Mouse (Mus musculus) limb, embryonic 10.5 days (tissue): ENCODE results near the gene Ankrd33b. TPM values are rescaled to one million over a fixed set of nuclear protein-coding genes. Genes with fewer than 3 reads are reported as not detected.

Experiments used
- DNase-seq: peaks from one replicate; pipeline ENCODE4 v3.0.0-alpha.2; 2017; ENCODE audit warnings: low spot score
- H3K27ac ChIP-seq: fragments of 300-500 bp; sonication (generic); 2 replicates; pipeline ENCODE4 v1.5.1; 2016; ENCODE audit warnings: mild to moderate bottlenecking
- H3K27me3 ChIP-seq: fragments of 300-500 bp; sonication (generic); 2 replicates; pipeline ENCODE4 v1.6.1; 2016; ENCODE audit warnings: low read depth, mild to moderate bottlenecking; ENCODE audit not compliant: poor library complexity, severe bottlenecking
- H3K36me3 ChIP-seq: fragments of 300-500 bp; sonication (generic); 2 replicates; pipeline ENCODE4 v1.6.1; 2016; ENCODE audit warnings: mild to moderate bottlenecking, moderate library complexity
- H3K4me1 ChIP-seq: fragments of 300-500 bp; sonication (generic); 2 replicates; pipeline ENCODE4 v1.6.1; 2016
- H3K4me3 ChIP-seq: fragments of 300-500 bp; sonication (generic); 2 replicates; pipeline ENCODE4 v1.5.1; 2016; ENCODE audit warnings: mild to moderate bottlenecking, moderate library complexity
- H3K9me3 ChIP-seq: fragments of 300-500 bp; sonication (generic); replicated peaks from 2 replicates; pipeline ENCODE4 v1.6.1; 2016; ENCODE audit warnings: mild to moderate bottlenecking
- WGBS: fragments of 180-500 bp; shearing (Covaris S2); methylation state at CpG from one replicate; pipeline ENCODE4 v1.1.7; 2016; 5-methylcytosine and 5-hydroxymethylcytosine counted together
- polyA plus RNA-seq: library from polyadenylated mRNA; unstranded; fragments of >200 nt; fragmentation: Nextera tagmentation; extraction: Ambion mirVana; gene quantifications from 2 replicates; pipeline ENCODE4 v1.2.1, GENCODE M21; 2016

Gene Ankrd33b
- polyA plus RNA-seq, 1 experiment from 2014 or later: 0.39 TPM

DNA sequence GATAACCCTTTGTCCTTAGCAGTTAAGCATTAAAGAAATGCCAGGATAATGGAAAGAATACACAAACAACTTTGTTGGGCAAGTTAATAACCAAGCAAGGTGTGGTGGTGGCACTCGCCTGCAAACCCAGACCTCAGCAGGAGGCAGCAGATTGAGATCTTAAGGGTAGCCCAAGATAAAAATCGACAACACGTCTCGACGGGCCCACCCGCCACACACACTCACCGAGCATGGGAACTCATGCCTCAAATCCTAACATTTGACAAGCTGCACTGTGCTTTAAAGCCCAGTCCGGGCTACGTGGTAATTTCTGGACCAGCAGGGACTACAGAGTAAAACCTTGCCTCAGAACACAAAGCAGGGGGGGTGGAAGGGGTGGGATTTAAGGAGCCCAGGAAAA, 22.2 kb downstream of the Ankrd33b start:
- Histone ChIP-seq H3K36me3 (no peaks in the 10 kb centered on the region), H3K27me3 (no peaks in the 10 kb centered on the region), H3K9me3 (no peaks in the 10 kb centered on the region), H3K4me3 (no peak overlapping the region), H3K27ac (no peak overlapping the region), H3K4me1 (no peaks in the 10 kb centered on the region)
- no peak for DNase-seq
- WGBS: 82% methylated on average over 9 of the region's 9 CpGs

DNA sequence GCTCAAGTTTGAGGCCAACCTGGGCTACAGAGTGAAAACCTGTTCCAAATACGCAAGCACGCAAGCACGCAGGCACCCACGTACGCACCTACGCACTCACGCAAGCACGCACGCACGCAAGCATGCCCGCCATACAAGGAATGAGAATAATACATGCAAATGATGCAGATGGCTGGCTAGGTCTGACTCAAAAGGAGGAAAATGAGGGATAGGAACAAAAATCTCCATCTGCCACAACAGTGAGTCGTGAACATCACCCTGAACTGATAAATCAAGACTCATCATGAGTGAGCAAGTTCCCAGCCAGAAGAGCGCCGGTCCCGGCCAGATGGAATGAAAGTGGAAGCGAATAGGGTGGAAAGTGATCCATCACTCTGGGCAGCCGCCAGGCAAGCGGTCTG, 22.7 kb downstream of the Ankrd33b start:
- no peaks in the 10 kb centered on the region for H3K4me1 ChIP-seq
- H3K36me3 ChIP-seq: no peaks in the 10 kb centered on the region
- no peak for DNase-seq
- no peaks in the 10 kb centered on the region for H3K27me3 ChIP-seq
- H3K9me3 ChIP-seq: no peaks in the 10 kb centered on the region
- WGBS: 78% methylated on average over 18 of the region's 18 CpGs
- no peak overlapping the region for H3K27ac ChIP-seq
- H3K4me3 ChIP-seq: no peak overlapping the region

GRCm38 (mm10) chr15:31343602-31344001, 23.9 kb downstream of the Ankrd33b start:
- Histone ChIP-seq H3K27me3 (no peaks in the 10 kb centered on the region), H3K4me3 (no peak overlapping the region), H3K36me3 (no peaks in the 10 kb centered on the region), H3K9me3 (no peaks in the 10 kb centered on the region), H3K27ac (no peak overlapping the region), H3K4me1 (no peaks in the 10 kb centered on the region)
- 45% methylated on average over 6 of the region's 6 CpGs for WGBS
- DNase-seq: no peak

DNA sequence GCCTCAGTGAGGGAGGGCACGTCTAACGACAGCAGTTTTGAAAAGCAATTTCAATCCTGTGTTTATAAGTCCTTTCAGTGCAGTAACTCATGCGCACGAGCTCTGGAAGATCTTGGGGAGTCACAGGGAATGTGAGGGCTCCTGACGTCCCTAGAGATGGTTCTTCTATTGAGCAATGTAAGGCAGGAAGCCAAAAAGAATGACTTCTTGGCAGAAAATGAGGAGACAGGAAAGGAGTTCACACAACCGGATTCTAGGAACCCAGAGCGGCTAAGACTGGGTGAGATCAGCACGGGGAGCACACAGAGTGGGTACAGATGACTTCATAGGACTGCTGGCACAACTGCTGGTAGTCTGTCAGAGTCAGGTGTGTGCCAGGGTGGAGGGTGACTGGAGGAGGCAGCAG, 25.0 kb downstream of the Ankrd33b start:
- WGBS: 52% methylated on average over 8 of the region's 8 CpGs
- Histone ChIP-seq H3K36me3 (no peaks in the 10 kb centered on the region), H3K4me3 (no peak overlapping the region), H3K27me3 (no peaks in the 10 kb centered on the region), H3K9me3 (no peaks in the 10 kb centered on the region), H3K4me1 (no peaks in the 10 kb centered on the region), H3K27ac (no peak overlapping the region)
- no peak for DNase-seq

DNA sequence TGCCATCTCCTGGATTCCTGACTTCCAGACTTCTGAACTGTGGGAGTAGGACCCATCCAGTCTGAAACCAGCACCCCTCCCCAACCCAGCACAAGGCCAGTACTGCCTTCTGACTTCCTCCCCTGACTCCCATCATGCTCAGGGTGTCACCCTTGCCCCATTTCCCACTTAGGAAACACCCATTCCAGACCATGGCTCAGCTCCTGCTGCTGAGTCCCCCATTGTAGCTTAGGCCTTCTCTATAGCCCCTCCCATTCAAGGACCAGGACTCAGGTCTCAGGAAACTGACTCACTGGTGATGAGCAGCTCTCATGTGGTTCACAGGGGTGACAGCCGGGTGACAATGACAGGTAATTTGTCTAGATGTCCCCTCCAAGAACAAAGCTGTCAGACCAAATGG, 25.5 kb downstream of the Ankrd33b start:
- H3K36me3 ChIP-seq: no peaks in the 10 kb centered on the region
- 30% methylated on average over 1 of the region's 1 CpGs for WGBS
- no peak overlapping the region for H3K4me3 ChIP-seq
- H3K27ac ChIP-seq: no peak overlapping the region
- no peaks in the 10 kb centered on the region for H3K9me3 ChIP-seq
- DNase-seq: no peak
- no peaks in the 10 kb centered on the region for H3K27me3 ChIP-seq
- no peaks in the 10 kb centered on the region for H3K4me1 ChIP-seq

- Histone ChIP-seq H3K36me3 (no peaks in the 10 kb centered on the region), H3K4me1 (no peaks in the 10 kb centered on the region), H3K9me3 (no peaks in the 10 kb centered on the region), H3K27me3 (no peaks in the 10 kb centered on the region), H3K4me3 (no peak overlapping the region), H3K27ac (no peak overlapping the region)
- DNase-seq: no peak
- 81% methylated on average over 10 of the region's 10 CpGs for WGBS
These were observed 28.8 kb downstream of the Ankrd33b start for GRCm38 (mm10) chr15:31338656-31339291.

- H3K27me3 ChIP-seq: no peaks in the 10 kb centered on the region
- 89% methylated on average over 6 of the region's 6 CpGs for WGBS
- H3K27ac ChIP-seq: no peak overlapping the region
- H3K4me1 ChIP-seq: no peaks in the 10 kb centered on the region
- no peak overlapping the region for H3K4me3 ChIP-seq
- DNase-seq: no peak
- H3K9me3 ChIP-seq: no peaks in the 10 kb centered on the region
- H3K36me3 ChIP-seq: no peaks in the 10 kb centered on the region
These were observed 29.5 kb downstream of the Ankrd33b start for GRCm38 (mm10) chr15:31337983-31338382.

DNA sequence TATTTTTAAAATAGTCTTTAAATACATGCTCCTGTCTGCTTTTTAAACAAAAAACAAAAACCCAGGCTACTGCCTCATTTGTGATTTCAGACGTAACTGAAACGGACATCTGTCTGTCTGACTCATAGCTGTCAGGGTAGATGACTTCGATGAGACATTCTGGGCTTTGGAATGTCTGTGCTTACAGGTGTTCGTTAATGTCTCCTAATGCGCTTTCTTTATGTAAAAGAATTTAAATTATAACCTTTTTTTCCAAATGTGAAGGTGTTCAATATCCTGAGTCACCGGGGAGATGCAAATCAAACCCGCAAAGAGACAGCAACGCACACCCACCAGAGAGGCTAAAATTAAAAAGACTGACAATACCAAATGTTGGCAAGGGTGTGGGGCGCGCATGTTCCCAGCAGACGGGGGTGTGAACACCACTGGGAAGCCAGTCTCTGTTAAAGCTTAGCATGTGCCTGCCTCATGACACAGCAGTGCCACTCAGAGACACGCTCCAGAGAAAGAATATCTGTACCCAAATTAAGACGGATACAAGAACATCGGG, 30.3 kb downstream of the Ankrd33b start:
- Histone ChIP-seq H3K4me1 (no peaks in the 10 kb centered on the region), H3K36me3 (no peaks in the 10 kb centered on the region), H3K4me3 (no peak overlapping the region), H3K27ac (no peak overlapping the region), H3K9me3 (no peaks in the 10 kb centered on the region), H3K27me3 (no peaks in the 10 kb centered on the region)
- DNase-seq: no peak
- 90% methylated on average over 14 of the region's 14 CpGs for WGBS

DNA sequence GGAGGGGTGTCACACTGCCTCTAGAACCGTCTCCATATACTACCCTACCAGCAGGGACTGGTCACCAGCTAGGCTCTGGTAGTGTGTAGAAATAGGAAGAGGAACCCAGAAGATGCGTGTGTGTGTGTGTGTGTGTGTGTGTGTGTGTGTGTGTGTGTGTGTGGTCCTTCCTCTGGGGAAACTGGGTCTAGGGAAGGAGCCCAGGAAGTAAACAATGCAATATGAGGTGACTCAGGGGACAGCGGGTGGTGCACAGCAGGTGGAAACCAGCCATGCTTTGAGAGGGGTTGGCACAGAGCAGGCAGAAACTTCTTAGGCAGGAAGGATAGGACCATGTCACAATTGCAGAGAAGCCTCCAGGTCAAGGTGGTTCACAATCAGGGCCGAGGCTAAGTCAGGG, 30.8 kb downstream of the Ankrd33b start:
- no peaks in the 10 kb centered on the region for H3K27me3 ChIP-seq
- H3K9me3 ChIP-seq: no peaks in the 10 kb centered on the region
- WGBS: 70% methylated on average over 4 of the region's 4 CpGs
- H3K36me3 ChIP-seq: no peaks in the 10 kb centered on the region
- no peak for DNase-seq
- H3K4me1 ChIP-seq: no peaks in the 10 kb centered on the region
- H3K27ac ChIP-seq: no peak overlapping the region
- no peak overlapping the region for H3K4me3 ChIP-seq

DNA sequence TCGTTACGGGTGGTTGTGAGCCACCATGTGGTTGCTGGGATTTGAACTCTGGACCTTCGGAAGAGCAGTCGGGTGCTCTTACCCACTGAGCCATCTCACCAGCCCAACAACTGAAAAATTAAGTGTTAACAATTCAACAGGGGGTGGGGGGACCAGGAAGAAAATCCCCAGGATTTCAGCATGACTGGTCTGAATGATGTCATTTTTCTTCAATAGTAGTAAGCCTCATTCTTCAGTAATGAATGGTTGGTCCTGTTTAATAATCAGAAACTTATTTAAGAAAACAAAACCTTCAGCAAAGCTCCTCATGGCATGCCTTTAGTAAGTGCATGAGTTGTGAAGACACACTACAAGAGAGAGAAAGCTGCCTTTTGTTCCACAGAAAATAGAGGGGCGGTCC, 32.7 kb downstream of the Ankrd33b start:
- H3K4me3 ChIP-seq: no peak overlapping the region
- no peaks in the 10 kb centered on the region for H3K36me3 ChIP-seq
- no peaks in the 10 kb centered on the region for H3K9me3 ChIP-seq
- DNase-seq: no peak
- H3K27ac ChIP-seq: no peak overlapping the region
- 92% methylated on average over 5 of the region's 5 CpGs for WGBS
- no peaks in the 10 kb centered on the region for H3K4me1 ChIP-seq
- no peaks in the 10 kb centered on the region for H3K27me3 ChIP-seq

DNA sequence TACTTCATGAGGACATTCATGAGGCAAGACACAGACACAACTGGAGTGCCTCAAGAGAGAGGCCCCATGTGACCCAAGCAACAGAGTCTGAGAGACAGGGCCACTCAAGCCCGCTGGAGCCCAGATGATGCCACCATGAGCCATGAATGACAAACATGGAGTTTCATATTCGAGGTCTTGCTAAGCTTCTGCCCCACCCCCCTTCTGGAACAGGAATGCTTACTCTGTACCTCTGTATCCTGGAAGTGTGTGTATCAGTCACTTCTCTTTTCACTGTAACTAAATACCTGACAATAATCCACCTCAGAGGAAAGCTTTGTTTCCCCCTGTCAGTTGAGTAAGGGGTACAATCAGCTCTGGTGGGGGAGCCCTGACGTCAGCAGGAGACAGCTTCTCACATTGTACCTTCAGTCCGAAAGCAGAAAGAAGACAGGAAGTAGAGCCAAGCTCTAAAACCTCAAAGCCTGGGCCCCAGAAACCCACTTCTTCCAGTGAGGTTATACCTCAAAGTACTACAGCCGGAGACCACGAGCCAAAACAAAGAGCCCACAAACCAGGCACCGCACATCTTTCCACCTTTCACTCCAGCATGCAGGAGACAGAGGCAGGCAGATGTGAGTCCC, 34.9 kb downstream of the Ankrd33b start:
- Histone ChIP-seq H3K27me3 (no peaks in the 10 kb centered on the region), H3K36me3 (no peaks in the 10 kb centered on the region), H3K4me1 (no peaks in the 10 kb centered on the region), H3K9me3 (no peaks in the 10 kb centered on the region), H3K4me3 (no peak overlapping the region), H3K27ac (no peak overlapping the region)
- no peak for DNase-seq
- 87% methylated on average over 7 of the region's 7 CpGs for WGBS

GRCm38 (mm10) chr15:31331742-31332141, 35.8 kb downstream of the Ankrd33b start:
- no peak overlapping the region for H3K4me3 ChIP-seq
- no peaks in the 10 kb centered on the region for H3K27me3 ChIP-seq
- H3K4me1 ChIP-seq: no peaks in the 10 kb centered on the region
- 69% methylated on average over 4 of the region's 4 CpGs for WGBS
- no peaks in the 10 kb centered on the region for H3K36me3 ChIP-seq
- H3K27ac ChIP-seq: no peak overlapping the region
- H3K9me3 ChIP-seq: no peaks in the 10 kb centered on the region
- DNase-seq: no peak

GRCm38 (mm10) chr15:31328082-31328614, 39.4 kb downstream of the Ankrd33b start:
- Histone ChIP-seq H3K9me3 (no peaks in the 10 kb centered on the region), H3K4me1 (no peaks in the 10 kb centered on the region), H3K36me3 (no peaks in the 10 kb centered on the region), H3K4me3 (no peak overlapping the region), H3K27ac (no peak overlapping the region), H3K27me3 (no peaks in the 10 kb centered on the region)
- WGBS: 87% methylated on average over 9 of the region's 9 CpGs
- no peak for DNase-seq
